Mouse (Mus musculus) adrenal gland (tissue): ENCODE results near the gene Tmem163.

Experiments
- intact Hi-C: fragments of 180-260 bp; cut with DNase I; formaldehyde crosslinking; loops from one replicate; pipeline ENCODE4 v1.15.1; 2025

The Tmem163 gene

GRCm38 (mm10) chr1:127442880-127443877 is 236.2 kb downstream of the Tmem163 start:
- intact Hi-C loops, result no loop called here

GRCm38 (mm10) chr1:127441736-127442135 is 237.6 kb downstream of the Tmem163 start:
- intact Hi-C loops, result no loop called here

- intact Hi-C loops, result no loop called here
These were observed 238.3 kb downstream of the Tmem163 start for GRCm38 (mm10) chr1:127441007-127441406.

GRCm38 (mm10) chr1:127439452-127439891 is 239.9 kb downstream of the Tmem163 start:
- intact Hi-C loops, result no loop called here

GRCm38 (mm10) chr1:127437091-127437490 is 242.3 kb downstream of the Tmem163 start:
- intact Hi-C loops, result no loop called here
